Mouse (Mus musculus) heart, adult 2 months (tissue): Measurements from ENCODE around the gene Chaf1b.

Source experiments
- CTCF ChIP-seq: fragments of 200-600 bp; IDR thresholded peaks from 2 replicates; pipeline ENCODE4 v1.8.1; 2022; ENCODE audit warnings: antibody characterized with exemption, mild to moderate bottlenecking, moderate library complexity
- EP300 ChIP-seq: fragments of 200-500 bp; IDR thresholded peaks from 2 replicates; pipeline ENCODE4 v1.6.1; 2011; ENCODE audit warnings: low read depth, low read length, control low read depth; ENCODE audit not compliant: insufficient read depth

- no peak for TF ChIP-seq EP300
- no peak; the same call in none of the 2 replicates for TF ChIP-seq CTCF
These were observed at the start of gene Chaf1b for GRCm38 (mm10) chr16:93883423-93884085.
